Mouse (Mus musculus) left cerebral cortex, adult 18-20 months (tissue): ENCODE data around the gene 4930415L06Rik. TPM values are rescaled to one million over a fixed set of nuclear protein-coding genes. Genes with fewer than 3 reads are reported as not detected.

ENCODE experiments used
- DNase-seq, 2 experiments: peaks; one replicate each; pipeline ENCODE4 v3.0.0; 2021 to 2022; ENCODE audit warnings: low spot score in 2 of 2, mixed read lengths in 1 of 2
- long read RNA-seq, 2 experiments: library from polyadenylated mRNA; stranded (forward); transcript quantifications; one replicate each; pipeline ENCODE4 v2.0.0; 2021
- total RNA-seq, 2 experiments: library from RNA; stranded (reverse); gene quantifications; 2 replicates each; pipeline ENCODE4 v1.2.3; 2021

The 4930415L06Rik gene
- not detected for total RNA-seq
- long read RNA-seq, experiment 1, result 0 reads
- long read RNA-seq, experiment 2, result 0 reads

DNA sequence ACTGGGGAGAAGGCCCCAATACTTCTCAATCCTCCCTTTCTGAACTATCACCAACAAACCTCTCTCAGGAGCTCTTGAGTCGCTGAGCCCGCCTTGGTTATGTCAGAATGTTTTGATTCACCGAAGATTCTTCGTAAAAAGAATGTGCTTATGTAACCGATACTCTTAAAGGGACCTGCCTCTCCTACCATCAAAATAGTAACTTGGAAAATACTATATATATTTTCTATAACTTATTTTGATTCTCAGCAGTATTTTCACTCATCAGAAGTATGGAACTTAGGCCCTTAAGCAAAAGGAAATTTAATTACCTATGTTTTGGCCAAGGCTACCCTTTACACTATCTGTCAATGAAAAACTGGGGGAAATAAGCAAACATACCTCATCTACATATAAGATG is at the start of gene 4930415L06Rik:
4930415L06Rik (minus strand) TSS at position 101 of the 400 bp plus-strand sequence.
- no peak for DNase-seq

DNA sequence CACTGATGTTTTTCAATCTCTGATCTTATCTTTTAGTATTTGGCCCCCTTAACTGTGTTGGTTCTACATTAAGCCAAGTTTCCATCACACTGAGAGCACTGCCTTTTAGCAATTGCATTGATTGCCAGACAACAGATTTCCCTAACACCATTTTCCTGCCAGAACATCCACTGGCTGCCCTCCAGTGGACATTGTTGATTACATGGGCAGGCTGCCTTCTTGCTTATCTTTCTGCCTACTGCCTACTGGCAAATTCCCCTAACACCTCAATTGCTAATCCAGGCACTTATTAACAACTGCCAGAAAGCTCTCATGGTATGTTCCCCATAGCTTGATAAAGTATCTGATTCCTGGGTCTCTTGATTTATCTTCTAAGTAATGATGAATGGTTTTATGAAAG is 46.0 kb upstream of the 4930415L06Rik start:
- DNase-seq, result no peak

DNA sequence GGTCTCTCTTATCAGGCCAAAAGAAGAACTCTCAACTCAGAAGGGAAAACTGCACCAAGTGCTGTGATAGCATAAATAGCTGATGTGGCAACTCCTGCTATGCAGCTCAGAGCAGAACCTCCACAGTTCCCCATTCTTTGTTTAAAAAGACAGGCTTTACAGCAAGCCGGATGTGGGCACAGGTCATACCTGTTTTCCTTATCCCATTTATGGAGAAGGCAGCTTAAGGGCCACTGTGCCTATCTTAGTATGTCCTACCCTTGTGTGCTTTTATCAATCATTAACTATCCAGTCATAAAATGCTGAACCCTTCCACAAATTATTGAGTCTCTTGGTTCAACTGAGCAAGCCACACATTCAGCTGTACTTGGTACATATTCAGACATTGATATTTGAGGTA is 27.8 kb downstream of the 4930415L06Rik start:
- no peak for DNase-seq

Other genes starting within 250 kb of the 4930415L06Rik start
- gene 4932429P05Rik, start 180.6 kb downstream of the 4930415L06Rik start, total RNA-seq, result not detected